Mouse (Mus musculus): ENCODE measurements around the gene Efna3. TPM values are rescaled to one million over a fixed set of nuclear protein-coding genes. Genes with fewer than 3 reads are reported as not detected.
A peak's percentile ranks its signal among the peaks of the same experiment; 100 is the strongest.

Efna3 gene
- total RNA-seq, 2 experiments from 2014 or later = 51.3 to 56.8 TPM

DNA sequence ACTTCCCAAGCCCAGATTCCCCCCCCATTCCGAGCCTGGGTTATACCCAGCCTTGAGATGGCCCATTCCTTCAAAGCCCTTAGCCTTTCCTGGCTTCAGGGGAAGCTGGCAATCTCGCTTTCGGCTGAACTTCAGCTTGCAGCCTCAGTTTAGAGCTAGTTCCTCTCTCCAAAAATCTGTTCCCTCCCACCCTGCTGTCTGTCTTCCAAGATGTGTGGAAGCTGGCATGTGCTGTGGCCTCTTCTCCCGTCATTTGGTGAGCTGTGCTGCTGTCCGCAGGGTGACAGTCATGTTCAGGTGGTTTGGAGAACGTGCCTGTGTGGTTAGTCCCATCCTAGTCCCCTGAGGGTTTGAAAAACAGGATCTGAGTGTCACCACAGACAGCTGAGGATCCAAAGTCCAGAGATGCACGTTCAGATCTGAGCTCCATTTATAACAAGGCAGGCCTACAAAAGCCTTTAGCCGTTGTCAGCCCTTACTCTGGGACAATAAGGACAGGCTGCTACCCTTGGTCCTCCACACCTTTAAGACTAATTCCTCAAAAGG is 27.0 kb downstream of the Efna3 start:
- DNase-seq (ENCODE audit: low spot score in 2 of 2) = peak in 1 of 2 experiments; percentile 31
- intact Hi-C loops (cut with DNase I) = loop anchor here (5.0 kb wide), 1 partner anchor 38 kb away; the partner anchor contains the start of gene Dpm3

DNA sequence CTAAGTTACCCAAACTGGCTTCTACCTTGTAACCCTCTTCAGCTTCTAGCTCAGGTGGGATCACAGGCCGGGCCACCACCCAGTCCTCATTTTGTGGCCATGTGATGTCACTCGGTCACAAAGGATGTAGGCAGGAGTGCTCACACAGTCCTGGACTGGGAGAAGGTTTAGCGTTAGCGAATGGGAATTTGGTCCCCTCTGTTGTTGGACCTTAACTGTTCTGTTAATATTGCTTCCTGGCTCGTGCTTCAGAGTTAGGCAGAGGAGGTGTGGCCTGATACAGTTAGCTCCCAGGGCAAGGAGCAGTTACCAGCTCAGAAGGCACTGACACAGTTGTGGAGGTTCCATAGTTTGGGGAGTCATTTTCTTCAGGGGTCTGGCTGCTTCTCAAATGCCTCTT is 28.6 kb downstream of the Efna3 start:
- intact Hi-C loops (cut with DNase I) = no loop called here
- DNase-seq (ENCODE audit: low spot score in 2 of 2) = no peak

DNA sequence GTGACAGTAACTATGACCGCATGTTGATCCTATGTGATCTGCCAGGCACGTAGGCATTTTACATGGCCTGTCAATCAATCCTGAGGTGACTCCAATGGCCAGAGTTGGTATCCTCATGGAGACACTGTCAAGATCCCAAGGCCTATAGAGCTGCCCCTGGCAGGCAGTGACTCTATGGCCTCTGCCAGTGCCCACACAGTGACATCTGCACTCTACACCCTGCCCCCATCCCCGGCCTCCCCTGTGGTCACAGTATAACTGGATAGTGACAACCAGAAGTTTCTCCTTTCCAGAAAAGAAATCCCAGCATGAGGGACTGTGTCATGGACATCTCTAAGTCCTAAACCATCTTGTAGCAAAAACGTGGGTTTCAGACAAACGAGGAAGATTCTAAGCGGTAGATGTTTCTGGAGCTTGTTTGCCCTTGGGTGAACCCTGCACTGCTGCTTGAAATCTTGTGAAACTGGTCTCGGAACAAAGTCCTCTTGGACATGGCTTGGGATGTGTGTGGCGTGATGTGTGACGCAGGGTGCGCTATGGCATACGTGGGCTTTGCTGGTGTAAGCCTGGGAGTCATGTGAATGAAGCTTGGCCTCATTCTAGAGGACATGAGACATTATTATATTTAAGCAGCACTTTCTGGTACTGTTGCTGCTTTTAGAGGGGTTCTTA is 29.4 kb downstream of the Efna3 start:
- no peak for DNase-seq (ENCODE audit: low spot score in 2 of 2)
- intact Hi-C loops (cut with DNase I) = no loop called here

DNA sequence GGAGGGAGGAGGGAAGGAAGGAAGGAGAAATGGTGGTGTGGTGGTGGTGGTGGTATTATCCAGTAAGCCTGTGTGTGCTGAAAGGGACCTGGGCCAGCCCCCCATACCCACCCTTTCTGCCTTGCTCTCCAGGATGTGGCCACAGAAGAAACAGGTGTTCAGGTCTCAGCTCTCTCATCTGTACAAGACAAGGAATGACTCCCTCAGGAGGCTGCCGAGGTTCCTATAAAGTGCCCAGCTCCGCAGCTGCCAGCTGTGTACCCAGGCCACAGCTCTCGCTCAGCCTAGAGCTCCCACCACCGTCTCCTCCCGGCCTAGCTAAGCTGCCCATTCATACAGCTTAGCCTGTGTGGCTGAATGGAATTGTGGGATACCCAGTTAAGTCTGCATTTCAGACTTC is 30.5 kb downstream of the Efna3 start:
- DNase-seq (ENCODE audit: low spot score in 2 of 2) = no peak
- intact Hi-C loops (cut with DNase I) = no loop called here

DNA sequence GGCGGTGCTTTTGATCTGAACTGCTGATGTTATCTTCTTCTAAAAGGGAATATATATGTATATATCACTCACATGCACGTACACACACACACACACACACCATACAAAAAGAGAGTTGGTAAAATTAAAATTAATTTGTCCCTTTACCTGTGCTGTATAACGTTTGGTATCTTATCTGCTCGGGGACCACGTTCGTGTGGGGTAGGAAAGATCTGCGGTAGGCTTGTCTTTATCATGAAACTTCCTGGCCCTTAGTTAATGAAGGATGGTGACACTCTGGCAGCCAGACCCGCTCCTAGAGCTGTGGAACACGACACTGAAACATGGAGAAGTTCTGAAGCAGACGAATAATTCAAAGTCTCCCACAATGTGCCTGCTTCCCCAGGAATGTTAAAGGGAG is 30.9 kb downstream of the Efna3 start:
- intact Hi-C loops (cut with DNase I) = no loop called here
- DNase-seq (ENCODE audit: low spot score in 2 of 2) = no peak

DNA sequence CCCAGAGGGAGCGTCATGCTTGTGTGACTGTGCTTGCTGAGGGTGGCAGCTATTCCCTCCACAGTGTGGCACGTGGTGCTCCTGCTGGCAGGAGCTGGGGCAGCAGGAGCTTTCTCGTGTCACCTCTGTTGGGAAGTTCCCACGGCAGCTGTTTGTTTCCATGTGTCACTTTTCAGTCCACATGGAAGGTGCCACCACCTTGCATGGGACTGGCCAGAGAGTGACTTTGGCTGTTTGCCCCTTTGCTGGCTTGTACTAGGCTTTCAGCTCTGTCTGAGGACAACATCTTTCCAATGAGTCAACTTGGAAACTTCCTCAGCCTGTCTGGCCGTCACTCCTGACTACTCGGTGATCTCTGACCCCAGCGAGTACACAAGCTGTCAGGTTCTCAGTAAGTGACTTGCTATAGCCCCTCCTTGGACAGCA is 34.2 kb downstream of the Efna3 start:
- intact Hi-C loops (cut with DNase I) = no loop called here
- DNase-seq (ENCODE audit: low spot score in 2 of 2) = no peak

DNA sequence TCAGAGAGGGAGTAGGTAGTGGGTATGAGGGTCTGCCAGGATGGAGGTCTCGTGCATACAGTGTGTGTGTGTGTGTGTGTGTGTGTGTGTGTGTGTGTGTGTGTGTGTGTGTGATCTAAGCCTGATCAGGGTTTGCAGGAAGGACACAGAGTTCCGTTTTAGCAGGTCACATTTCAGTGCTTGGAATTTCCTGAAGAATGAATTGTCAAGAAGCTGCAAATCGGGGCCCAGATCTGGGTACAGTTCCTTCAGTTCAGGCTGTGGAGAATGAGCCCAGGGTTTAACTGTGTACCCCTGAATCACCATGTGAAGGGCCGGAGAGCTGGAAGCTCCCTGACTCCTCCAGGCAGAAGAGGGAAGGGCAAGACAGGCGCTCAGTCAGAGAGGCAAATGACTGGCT is 35.5 kb downstream of the Efna3 start:
- intact Hi-C loops (cut with DNase I) = no loop called here
- no peak for DNase-seq (ENCODE audit: low spot score in 2 of 2)

DNA sequence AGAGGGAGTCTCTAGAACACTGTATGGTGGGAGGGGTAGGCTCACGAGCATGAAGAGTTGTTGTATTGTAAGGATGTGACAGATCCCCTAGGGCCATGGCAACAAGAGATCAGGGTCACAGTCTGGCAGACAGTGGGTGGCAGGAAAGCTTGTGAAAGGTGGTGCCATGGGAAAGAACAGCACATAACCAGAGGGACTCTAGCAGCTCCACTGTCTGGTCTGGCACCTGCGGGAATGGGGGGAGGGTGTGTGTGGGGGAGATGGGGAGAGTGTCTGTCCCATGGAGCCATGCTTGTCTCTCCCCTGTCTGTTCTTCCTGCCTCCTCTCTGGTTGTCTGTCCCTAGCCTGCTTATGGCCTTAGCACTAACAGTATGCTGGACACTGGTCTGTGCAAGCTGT is 37.2 kb downstream of the Efna3 start:
- intact Hi-C loops (cut with DNase I) = no loop called here

DNA sequence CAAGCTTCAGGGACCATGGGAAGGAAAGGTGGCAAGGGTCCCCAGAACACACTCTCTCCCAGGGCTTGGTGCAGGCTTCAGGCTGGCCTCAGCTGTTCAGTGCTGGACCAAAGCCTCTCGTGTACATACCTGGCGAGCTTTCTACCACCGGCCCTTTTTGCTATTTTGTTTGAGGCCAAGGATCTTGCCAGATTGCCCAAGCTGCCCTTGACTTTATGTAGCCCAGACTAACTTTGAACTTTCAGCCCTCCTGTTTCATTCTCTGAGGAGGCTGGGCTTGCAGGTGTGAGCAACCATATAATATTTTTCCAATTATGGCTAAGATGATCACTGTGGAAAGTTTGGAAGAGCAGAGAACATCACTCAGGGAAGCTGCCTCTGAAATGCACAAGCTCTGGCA is 38.5 kb downstream of the Efna3 start:
- no peak for DNase-seq (ENCODE audit: low spot score in 2 of 2)
- intact Hi-C loops (cut with DNase I) = no loop called here

More for the DNA sequence above, 37.2 kb downstream of the Efna3 start:
- DNase-seq (ENCODE audit: low spot score in 2 of 2) = no peak

DNA sequence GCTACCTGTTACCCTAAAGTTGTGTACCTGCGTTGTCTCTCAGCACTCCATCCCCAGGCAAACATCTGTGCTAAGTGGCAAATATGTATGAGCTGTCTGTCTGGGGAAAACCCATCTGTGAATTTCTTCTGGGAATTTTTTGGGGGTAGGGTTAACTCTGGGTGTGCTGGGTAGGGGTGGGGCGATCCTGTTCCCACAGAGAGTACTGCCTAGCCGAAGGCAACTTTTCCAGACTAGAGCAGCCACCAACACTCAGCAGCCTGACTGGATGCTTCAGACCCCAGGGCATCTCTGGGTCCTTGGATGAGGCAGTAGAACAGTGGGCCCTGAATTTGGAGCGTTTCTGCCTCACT is 40.5 kb downstream of the Efna3 start:
- intact Hi-C loops (cut with DNase I) = loop anchor here (1.0 kb wide), 1 partner anchor 32 kb away; no protein-coding TSS in a partner anchor
- no peak for DNase-seq (ENCODE audit: low spot score in 2 of 2)

DNA sequence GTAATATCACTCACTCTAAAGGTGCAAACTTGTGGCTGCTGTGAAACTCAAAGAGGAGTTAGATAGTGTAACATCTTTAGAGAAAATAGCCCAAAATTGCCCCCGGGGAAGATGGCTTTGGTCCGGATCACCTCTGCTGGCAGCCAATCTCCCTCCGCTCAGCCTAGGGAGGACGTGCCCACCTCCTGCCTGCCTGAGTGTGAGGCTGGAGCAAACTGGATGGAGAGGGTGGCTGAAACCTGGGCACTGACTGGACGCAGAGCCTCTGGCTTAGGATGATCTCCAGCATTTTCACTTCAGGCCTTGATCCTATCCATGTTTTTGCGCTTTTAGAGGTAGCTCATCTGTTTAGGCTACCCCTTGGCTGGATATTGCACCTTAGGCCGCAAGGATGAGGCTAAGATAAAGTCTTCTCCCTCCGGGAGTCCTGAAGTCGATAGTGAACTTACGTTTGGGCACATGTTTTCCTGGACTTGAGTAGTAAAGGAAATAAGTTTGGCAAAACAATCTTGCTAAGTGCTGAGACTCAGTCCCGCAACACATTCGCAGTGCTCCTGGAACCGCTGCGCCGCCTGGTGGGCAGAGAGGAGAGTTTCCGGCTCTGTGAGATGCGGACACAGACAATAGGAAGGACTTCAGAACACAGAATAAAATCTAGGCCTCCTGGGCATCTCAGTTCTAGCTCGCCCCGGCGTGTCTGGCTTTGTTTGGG is 41.0 kb downstream of the Efna3 start:
- peak; percentile 83 to 88 for DNase-seq (ENCODE audit: low spot score in 2 of 2)
- intact Hi-C loops (cut with DNase I) = loop anchor here (1.0 kb wide), 1 partner anchor 31 kb away; no protein-coding TSS in a partner anchor

DNA sequence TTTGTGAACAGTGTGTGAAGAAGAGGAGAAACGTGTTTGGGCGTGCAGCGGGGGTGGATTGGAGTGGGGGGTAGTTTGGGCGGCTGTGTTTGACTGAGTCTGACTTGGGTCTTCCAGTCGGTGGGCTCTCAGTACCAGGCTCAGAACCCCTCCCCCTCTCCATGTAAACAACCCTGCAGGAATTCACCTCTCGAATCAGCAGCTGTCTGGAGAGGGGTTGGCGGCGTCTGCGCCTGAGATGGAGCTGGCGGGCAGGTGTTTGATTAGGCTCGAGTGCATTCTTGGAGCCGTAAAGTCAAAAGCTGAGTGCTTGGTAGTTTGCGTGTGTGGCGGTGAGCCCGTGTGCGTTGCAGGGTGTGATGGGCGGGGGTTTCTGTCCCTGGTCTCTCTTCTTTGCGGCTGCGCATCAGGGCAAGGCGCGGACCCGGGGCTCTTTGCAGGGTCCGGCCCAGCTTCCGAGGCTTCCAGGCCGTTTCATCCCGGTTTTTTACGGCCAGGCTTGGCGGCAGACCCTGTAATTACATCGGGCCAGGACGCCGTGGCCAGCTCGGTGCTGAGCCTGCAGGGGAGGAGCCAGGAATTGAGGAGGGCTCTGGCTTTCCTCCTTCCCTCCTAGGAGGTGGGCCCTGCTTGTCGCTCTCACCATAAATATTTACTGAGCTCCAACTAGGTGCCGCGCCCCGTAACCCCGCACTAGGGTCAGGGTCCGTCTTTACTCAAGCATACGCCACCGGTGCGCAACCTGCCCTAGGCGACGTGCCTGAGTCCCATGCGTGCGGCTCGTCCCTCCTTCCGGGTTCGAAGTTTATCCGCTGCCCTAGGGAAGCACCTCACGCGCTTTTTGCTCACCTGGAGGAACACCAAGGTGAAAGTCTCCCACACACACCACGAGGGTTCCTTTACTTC is 41.9 kb downstream of the Efna3 start, which contains the start of gene Efna1:
Gene Efna1 (minus strand): TSS at position 537 of the 906 bp plus-strand sequence.
- DNase-seq (ENCODE audit: low spot score in 2 of 2) = peak in 1 of 2 experiments; percentile 31
- intact Hi-C loops (cut with DNase I) = no loop called here

DNA sequence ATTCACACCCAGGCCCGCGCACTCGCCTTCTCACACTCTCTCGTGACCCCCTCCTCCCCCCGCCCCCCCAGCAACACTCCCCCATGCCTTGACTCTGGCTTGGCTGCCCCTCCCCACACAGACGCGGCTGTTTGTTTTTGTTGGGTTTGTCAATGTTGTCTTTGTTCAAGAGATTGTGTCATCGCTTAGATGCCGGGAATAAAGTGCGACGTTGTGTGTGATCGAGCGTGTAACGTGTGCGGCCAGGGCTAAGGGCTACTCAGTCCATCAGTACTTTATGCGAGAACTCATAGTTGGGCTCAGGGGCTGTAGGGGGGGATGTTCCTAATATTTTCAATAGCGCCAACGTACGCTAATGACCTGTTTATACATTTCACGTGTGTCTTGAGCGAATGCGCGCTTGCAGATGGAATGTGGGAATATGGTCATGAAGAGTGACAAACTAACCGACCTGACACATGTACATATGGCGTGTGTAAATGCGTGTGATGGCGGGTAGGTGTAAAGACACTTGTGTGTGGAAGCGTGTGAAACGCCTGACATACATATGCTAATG is 42.6 kb downstream of the Efna3 start:
- peak in 1 of 2 experiments; percentile 42 for DNase-seq (ENCODE audit: low spot score in 2 of 2)
- intact Hi-C loops (cut with DNase I) = no loop called here

DNA sequence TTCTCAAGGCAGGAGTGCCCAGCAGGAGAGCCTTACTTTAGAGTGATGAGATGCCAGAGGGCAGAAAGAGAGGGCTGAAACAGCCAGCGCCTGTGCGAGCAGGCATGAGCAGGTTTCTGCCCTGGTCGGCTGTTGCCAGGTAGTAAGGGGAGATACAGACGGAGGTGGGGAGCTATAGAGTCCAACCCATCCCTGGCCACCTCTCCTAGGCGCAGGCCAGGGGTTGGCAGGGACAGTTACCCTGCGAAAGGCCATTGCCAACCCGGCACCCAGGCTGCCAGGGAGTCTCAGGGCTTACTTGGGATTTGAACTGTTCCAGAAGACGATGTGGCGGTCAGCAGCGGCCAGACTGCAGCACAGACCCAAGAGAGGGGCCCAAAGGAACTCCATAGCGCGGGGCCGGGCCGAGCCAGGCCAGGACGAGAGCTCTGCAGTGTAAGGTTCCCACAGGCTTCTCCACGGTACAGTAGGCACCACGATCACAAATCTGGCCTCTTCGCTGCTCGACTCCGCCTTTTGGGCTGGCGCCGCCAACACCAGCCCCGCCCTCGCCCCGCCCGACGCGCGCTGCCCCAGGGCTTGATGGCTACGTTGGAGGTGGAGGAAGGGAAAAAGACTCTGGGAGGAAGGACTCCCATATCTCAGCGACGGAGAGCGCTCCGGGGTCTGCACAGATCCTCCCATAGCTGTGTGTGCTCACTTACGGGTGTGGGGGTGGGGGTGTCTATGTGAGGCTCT is 43.4 kb downstream of the Efna3 start:
- peak; percentile 68 to 82 for DNase-seq (ENCODE audit: low spot score in 2 of 2)
- intact Hi-C loops (cut with DNase I) = no loop called here

DNA sequence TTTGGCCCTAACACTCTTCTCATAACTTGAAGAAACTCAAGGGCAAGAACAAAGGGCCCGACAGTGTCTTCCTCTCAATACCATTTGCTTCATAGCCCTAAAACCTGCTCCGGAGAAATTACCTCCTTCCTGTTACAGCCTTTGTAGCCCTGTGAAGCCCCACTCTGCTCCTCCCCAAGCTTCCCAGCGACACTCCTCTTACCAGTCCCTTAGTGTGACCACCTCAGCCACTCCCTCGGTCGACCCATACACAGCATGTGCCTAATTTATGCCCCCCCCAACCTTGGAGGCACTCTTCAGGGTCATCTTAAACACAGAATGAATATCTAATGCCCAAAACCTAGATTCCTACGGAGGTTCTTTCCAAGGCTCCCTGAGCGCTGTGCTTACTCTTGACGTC is 44.1 kb downstream of the Efna3 start:
- no peak for DNase-seq (ENCODE audit: low spot score in 2 of 2)
- intact Hi-C loops (cut with DNase I) = no loop called here

DNA sequence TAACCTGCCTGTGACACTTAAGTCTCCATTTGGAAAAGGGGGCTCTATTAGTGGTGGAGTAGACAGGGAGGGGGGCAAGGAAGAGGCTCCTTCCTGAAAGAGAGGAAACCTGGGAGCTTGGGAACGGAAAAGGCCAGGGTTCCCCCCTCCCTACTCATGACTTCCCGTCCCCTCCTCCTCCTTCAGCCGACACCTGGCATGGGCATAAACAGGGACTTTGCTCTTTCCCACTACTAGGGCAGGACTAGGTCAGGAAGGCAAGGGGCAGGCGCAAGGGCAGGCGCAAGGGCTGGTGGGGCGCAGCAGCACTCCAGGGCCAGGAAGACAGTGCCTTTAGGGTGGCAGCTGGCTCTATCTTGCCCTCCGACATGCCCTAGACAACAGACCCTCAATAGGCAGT is 44.7 kb downstream of the Efna3 start:
- DNase-seq (ENCODE audit: low spot score in 2 of 2) = no peak
- intact Hi-C loops (cut with DNase I) = no loop called here

DNA sequence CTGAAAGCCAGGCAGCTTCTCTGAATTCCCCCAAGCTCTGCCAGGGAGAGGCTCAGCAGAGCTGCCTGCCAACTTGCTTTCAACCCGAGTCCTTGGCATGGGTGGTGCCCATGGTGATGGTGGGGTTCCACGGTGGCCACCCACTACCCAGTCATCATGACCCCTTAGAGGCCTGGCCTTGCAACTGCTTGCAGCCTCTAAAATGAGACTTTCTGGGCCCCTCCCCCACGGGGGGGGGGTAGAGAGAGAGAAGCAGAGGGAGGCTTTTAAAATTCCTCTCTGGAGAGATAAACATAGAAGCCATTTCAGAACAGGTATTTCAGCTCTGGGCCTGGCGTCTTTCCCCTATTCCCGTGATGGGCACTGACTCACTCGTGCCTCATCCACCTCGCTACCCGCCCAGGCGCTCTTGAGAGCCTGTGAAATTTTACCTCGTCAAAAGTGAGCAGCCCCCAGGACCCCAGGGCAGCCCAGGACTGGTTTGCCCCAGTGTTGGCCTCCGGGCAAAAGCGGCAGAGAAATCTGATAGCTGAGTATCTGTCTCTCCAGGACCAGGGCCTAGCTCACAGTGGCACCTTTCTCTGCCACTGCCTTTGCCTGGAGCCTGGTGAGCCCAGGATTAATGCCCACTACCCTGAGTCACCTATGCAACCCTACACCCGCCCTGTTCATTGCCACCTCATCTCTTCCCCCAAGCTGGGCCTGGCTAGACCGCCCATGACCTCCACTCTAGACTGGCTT is 45.3 kb downstream of the Efna3 start:
- intact Hi-C loops (cut with DNase I) = no loop called here
- peak in 1 of 2 experiments; percentile 66 for DNase-seq (ENCODE audit: low spot score in 2 of 2)

DNA sequence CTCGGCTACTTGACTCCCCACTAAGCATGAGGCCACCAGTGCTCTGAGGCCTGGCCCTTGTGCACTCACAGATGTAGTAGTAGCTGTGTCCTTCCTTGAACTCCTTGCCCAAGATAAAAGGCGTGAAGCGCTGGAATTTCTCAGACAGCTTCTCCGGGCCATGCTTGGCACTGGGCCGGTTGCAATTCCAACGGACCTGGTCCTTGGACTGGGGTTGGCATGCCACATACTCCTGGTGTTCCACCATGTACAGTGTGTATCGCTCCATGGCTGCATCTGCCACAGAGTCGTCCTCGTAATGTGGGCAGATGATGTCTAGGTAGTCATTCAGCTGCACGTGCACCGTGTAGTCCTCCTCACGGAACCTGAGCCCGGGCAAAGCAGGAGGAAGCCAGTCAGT is 46.7 kb downstream of the Efna3 start:
- no peak for DNase-seq (ENCODE audit: low spot score in 2 of 2)
- intact Hi-C loops (cut with DNase I) = no loop called here

Measured in left cerebral cortex, postnatal 25 days (tissue).